Mouse (Mus musculus) brain, embryonic 14.5 days (tissue): ENCODE results near the gene E330034G19Rik. TPM values are rescaled to one million over a fixed set of nuclear protein-coding genes. Genes with fewer than 3 reads are reported as not detected.

Experiments
- DNase-seq: peaks from one replicate; pipeline ENCODE4 v3.0.0-alpha.2; 2011; ENCODE audit warnings: low read depth
- CTCF ChIP-seq: fragments of 200-500 bp; IDR thresholded peaks from 2 replicates; pipeline ENCODE4 v1.5.1; 2012; ENCODE audit warnings: inconsistent platforms, mild to moderate bottlenecking, moderate library complexity, borderline replicate concordance; ENCODE audit not compliant: insufficient read depth, insufficient read length; ENCODE audit errors: extremely low read depth
- POLR2A ChIP-seq: fragments of 200-500 bp; IDR thresholded peaks from 2 replicates; pipeline ENCODE4 v1.6.1; 2012; ENCODE audit warnings: mild to moderate bottlenecking, inconsistent platforms, borderline replicate concordance; ENCODE audit not compliant: poor library complexity, insufficient read depth, insufficient read length, severe bottlenecking; ENCODE audit errors: extremely low read depth
- polyA plus RNA-seq: library from polyadenylated mRNA; depleted of rRNA; stranded (reverse); fragments of >200 nt; gene quantifications from 2 replicates; pipeline ENCODE4 v1.2.3, GENCODE M21; 2012; rRNA removed

E330034G19Rik gene
- polyA plus RNA-seq = 0.10 TPM in 1 of 2 replicates, not detected in the other

DNA sequence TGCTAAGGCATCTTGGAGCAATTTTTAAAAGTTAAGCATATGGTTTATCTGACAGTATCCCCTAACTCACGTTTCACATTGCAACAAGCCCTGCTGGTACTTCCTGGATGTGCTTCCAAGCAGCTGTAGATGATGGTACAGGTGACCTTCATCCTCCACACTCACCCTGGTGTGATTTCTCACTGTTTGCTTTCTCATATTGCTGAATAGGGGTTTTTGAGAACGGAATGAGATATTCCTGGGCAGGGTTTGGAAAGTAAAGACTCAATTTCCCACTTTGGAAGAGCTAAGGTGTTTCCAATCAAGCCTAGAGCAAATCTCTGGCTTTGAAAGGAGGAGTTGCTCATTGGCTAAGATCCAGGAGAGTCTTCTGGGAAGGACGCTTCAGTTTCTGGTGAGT, at the start of gene E330034G19Rik:
TSS of gene E330034G19Rik (plus strand) at position 301 of the 400 bp plus-strand sequence.
- DNase-seq = no peak
- TF ChIP-seq CTCF (no peak), POLR2A (no peak)

DNA sequence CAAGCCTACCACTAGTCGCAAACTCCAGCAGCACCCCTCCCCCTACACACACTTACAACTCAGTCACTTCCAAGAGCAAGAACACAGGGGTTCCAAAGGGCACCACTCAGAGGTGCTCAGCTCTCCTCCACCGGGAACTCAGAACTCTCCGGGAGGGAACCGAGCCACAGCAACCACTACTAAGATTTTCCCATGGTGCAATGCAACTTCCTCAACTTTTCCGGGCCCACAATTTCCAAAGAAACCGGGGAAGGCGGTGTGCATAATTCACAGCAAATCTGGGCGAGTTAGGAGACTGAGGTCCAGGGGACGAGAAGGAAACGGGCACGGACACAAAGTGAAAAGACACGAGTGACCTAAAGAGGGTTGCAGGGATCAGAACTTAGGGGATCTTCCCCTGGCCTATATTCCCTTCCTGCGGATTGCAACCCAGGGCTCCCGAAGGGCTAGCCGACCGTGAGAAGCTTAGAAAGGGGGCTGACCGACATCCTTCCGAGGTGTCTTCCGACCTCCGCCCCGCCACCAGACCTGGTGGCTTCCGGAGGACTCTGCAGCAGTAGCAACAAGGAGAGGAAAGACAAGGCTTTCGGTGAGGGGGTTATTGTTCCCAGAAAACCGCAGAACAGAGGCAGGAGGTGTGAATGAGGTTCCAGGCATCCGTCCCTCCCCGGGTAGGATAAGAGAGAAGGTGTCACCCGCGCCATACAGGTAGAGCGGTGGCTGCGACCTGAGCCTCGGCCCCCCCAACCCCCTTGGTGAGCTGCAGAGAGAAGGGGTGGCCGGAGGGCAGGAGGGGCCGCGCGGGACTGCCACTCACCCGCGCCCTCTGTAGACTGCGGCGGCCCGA, 48.5 kb upstream of the E330034G19Rik start:
- TF ChIP-seq CTCF = no peak
- no peak for TF ChIP-seq POLR2A

DNA sequence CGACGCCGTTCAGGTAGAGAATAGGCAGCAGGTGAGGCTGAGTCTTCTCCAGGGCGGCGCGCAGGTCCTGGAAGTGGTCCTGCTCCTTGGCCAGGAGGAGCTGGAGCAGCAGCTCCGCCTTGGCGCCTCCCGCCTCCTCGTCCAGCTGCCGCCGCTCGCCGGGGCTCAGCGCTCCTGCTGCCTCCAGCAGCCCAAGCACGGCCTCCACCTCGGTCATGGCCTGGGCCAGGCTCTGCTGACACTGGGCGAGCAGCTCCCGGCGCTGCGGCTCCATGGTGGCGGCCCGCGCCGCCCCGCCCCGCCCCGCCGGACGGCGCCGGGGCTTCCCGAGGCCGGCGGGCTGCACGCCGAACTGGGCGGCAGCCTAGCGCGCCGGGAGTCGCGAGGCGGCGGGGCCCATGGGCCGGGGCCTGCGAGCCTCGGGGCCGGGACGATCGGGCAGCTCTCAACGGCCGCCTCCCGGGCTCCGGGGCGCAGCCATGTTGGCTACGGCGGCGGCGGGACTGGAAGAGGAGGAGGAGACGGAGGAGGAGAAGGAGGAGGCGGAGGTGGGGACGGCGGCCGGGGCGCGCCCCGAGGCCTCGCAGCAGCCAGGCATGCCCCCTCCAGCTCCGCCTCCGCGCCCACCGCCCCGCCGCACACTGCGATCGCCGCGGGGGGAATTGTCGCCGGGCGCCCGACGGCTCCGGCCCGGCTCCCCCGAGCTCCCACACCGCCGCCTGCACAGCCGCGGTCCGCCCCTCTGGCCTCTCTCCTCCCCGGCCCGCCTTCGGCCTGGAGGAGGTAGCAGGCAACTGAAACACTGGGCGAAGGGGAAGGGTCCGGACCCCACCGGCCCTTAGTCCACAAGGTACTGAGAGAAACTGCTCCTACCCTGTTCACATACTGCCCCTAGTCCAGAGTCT, 47.6 kb upstream of the E330034G19Rik start, which contains the start of gene Dlg5:
TSS of gene Dlg5 (minus strand) at position 744 of the 905 bp plus-strand sequence.
- TF ChIP-seq POLR2A = peak; percentile 40; the same call in 1 of the 2 replicates
- TF ChIP-seq CTCF = no peak
- DNase-seq = peak; percentile 73

More for the DNA sequence above, 48.5 kb upstream of the E330034G19Rik start:
- DNase-seq = peak; percentile 69

DNA sequence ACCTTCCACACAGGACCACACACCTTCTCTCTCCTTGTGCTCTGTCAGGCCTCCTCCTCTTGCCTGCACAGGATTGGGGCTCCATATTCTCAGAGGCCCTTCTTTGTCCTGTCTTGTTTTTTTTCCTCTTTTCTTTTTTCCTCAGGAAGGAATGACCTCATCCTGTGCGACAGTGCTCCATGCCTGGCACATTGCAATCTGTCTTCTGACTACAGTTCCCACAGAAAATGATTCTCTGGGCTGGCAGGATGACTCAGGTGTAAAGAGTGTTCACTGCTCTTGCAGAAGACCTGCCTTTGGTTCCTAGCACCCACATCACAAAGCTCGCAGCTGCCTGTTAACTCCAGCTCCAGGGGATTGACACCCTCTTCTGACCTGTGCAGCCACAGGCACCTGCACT, 43.1 kb upstream of the E330034G19Rik start:
- no peak for DNase-seq
- TF ChIP-seq CTCF (no peak), POLR2A (no peak)

DNA sequence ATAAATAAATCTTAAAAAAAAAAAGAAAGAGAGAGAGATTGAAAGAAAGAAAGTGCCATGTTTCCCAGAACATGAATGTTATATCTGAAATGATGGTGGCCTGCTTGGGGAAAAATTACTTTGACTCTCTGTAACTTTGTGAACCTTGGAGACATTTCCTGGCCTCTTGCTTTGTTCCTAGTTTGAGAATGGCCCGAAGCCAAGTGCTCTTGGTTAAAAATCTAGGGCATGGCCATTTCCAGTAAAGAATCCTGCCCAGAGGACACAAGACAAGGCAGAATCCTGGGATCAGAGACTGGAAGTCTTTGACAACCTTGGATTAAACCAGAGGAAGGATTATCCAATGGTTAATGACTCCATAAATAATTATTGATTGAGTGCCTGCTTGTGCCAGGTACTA, 41.7 kb upstream of the E330034G19Rik start:
- TF ChIP-seq POLR2A (no peak), CTCF (no peak)
- no peak for DNase-seq

DNA sequence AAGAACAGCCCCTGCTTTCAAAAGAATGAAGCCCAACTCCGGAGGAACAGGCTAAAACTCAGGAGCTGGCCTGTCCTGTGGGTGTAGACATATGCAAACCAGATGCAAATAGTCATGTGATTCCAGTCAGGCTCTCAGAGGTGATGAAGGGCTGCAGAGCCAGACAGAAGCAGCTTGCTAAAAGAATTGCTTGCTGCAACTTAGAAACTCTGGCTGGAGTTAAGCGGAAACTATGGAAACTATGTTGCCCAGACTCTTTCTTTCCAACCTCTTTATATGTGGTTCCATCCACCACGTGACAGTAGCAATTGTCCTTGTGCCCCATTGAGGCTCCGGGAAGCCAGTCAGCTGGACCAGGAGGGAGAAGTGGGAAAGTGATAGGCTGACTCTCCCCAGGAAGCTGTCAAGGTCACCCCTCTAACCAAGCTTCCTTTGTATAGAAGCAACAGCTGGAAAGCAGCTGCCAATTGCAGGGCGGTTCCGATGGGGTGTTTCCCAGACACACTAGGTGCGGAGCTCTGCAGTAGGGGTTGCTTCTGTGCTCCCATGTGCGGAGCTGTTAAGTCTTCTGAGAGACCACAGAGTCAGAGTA, 39.3 kb upstream of the E330034G19Rik start:
- peak; percentile 69 for DNase-seq
- TF ChIP-seq CTCF (no peak), POLR2A (no peak)

DNA sequence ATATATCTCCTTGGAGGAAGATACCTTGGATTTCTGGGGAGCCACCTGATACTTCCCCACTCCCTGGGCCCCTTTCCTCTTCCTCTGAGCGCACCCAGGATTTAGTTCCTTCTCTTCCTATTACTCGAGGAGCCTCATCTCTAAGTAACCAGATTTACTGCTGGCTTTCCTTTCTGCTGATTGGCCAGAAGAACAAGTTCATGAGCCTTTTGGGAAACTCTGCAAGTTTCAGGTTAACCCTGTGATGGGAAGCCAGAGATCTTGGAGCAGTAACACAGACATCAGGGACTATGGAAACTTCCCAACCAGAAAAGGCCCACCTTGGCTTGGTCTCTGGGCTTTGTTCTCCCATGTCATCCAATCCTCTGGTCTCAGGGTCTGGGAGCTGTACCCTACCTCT, 37.1 kb upstream of the E330034G19Rik start:
- DNase-seq = no peak
- TF ChIP-seq CTCF = no peak
- TF ChIP-seq POLR2A = no peak

DNA sequence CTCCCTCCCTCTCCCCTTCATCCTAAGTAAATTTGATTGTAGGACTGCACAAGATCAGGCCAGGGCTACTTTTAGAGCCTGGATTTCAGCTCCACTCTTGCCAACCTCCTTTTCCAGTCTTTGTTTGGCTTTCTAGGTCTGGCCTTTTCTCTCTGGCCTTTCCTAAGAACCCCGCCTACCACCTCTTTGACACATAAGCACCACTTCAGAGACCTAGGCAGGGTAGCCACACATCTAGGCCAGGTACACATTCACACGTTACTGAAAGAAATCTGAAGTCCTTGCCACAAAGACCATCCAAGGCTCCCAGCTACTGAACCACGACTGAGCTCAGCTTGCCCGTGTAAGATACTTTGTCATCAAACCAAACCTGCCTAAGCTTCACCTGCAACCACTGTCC, 32.6 kb upstream of the E330034G19Rik start:
- no peak for DNase-seq
- TF ChIP-seq POLR2A (no peak), CTCF (no peak)

DNA sequence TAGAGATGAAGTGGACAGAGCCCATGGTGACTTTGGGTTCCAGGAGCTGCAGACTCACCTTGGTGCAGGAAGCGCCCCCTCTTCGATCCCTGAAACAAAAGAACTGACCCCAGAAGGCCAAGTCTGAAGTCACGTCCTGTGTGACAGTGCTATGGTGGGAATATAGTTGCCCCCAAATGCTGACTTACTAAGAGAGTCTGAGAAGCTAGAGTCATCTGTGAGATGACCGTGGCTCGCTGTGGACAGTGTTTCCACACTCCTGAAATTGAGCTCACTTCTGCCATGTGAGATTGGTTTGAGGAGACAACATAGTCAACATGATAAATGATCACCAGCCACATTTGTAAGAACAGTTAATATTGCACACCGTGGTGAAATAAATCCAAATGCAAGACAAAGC, 30.6 kb upstream of the E330034G19Rik start:
- no peak for DNase-seq
- TF ChIP-seq CTCF = no peak

DNA sequence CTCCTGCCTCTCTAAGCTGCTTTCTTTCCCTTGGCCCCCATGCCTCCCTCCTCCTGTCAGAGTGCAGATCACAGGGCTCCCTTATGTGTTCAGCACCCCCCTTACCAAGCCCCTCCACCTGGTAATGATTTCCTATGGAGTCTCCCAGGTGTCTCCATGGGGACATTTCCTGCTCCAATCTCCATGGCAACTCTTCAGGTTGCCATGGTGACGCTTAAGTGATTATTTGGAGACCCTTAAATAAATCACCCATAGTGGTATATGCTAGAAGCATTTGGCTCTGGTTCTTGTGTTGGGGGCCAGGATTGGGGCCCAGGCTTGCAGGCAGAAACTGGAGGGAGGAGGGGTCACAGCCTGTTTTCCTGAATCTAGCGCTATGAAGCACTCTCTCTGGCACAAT, 30.1 kb upstream of the E330034G19Rik start:
- DNase-seq = peak; percentile 93
- TF ChIP-seq POLR2A (no peak), CTCF (no peak)

DNA sequence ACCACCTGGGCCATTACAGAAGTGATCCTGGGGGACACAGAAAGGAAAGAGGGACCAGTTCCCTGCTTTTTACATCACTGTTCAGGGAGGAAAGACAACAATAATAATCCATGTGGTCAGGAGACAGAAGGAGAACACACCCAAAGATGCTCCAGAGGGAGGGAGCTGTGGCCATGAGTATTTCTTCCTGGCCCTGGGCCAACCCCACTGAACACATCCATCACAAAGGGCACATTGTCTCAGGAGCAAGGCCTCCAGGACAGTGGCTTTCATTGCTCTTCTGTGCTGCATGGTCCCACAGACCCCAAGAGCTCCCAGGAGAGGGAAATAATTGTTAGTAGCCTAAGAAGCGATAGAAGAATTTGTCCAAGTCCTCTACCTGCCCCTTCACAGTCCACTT, 23.4 kb upstream of the E330034G19Rik start:
- no peak for DNase-seq
- no peak for TF ChIP-seq POLR2A
- TF ChIP-seq CTCF = no peak
